Mouse (Mus musculus): ENCODE data around the gene Apba3. TPM values are rescaled to one million over a fixed set of nuclear protein-coding genes. Genes with fewer than 3 reads are reported as not detected.

The Apba3 gene
- polyA plus RNA-seq, 1 experiment: 32.8 TPM

DNA sequence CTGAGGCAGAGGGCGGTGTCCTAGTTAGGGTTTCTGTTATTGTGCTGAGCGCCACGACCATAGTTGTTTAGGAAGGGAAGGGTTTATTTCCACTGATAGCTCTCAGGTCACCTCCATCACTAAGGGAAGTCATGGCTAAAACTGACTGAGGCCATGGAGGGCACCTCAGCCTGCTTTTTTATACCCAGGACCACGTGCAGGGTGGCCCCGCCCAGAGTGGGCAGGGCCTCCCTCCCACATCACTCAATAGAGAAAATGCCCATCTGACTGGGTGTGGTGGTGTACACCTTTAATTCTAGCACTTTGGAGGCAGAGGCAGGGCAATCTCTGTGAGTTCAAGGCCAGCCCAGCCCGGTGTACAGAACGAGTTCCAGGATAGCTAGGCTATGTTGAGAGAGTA is 47.4 kb downstream of the Apba3 start:
- TF ChIP-seq CTCF (IDR thresholded peaks at IDR 0.05; ENCODE audit: control insufficient read depth, insufficient read depth, low read length): no peak
- TF ChIP-seq POLR2A (IDR thresholded peaks at IDR 0.05; ENCODE audit: borderline replicate concordance, control insufficient read depth, low read depth, low read length): no peak
- no peaks in the 10 kb centered on the region; the same call in 1 of the 2 replicates for H3K4me1 ChIP-seq (ENCODE audit: control insufficient read depth, insufficient read depth, low read length)
- H3K4me3 ChIP-seq (replicated peaks; ENCODE audit: control insufficient read depth, low read depth, low read length): no peak overlapping the region
- WGBS: 77% methylated on average over 7 of the region's 7 CpGs
- no peak overlapping the region for H3K27ac ChIP-seq (ENCODE audit: control insufficient read depth, insufficient read depth, low read depth, low read length, poor library complexity)

DNA sequence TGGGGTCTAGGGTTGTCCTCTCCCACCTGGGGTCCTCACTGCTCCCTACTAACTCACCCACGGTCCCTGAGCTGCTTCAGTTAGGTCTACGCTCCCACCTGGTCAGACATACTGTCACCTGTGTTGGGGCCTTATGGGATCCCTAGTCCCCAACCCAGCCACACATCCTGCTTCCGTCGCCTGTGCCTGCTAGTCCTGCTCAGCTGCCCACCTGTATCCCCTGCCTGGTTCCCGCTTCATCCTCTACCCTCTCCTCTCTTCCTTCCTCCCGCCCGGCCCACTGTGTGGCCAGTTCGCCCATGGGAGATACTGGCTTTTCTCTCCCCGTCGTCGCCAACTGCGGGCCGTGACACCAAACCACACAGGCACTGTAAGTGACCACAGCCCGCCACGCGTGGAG is 48.8 kb downstream of the Apba3 start:
- TF ChIP-seq POLR2A (IDR thresholded peaks at IDR 0.05; ENCODE audit: borderline replicate concordance, control insufficient read depth, low read depth, low read length) (no peak), CTCF (IDR thresholded peaks at IDR 0.05; ENCODE audit: control insufficient read depth, insufficient read depth, low read length) (no peak)
- no peak overlapping the region for H3K27ac ChIP-seq (ENCODE audit: control insufficient read depth, insufficient read depth, low read depth, low read length, poor library complexity)
- H3K4me1 ChIP-seq (ENCODE audit: control insufficient read depth, insufficient read depth, low read length): no peaks in the 10 kb centered on the region; the same call in 1 of the 2 replicates
- 77% methylated on average over 16 of the region's 16 CpGs for WGBS
- H3K4me3 ChIP-seq (replicated peaks; ENCODE audit: control insufficient read depth, low read depth, low read length): no peak overlapping the region

- 68% methylated on average over 16 of the region's 16 CpGs for WGBS
- H3K4me1 ChIP-seq (ENCODE audit: control insufficient read depth, insufficient read depth, low read length): no peaks in the 10 kb centered on the region; the same call in 1 of the 2 replicates
- H3K4me3 ChIP-seq (replicated peaks; ENCODE audit: control insufficient read depth, low read depth, low read length): no peak overlapping the region
- TF ChIP-seq POLR2A (IDR thresholded peaks at IDR 0.05; ENCODE audit: borderline replicate concordance, control insufficient read depth, low read depth, low read length) (no peak), CTCF (IDR thresholded peaks at IDR 0.05; ENCODE audit: control insufficient read depth, insufficient read depth, low read length) (peak; percentile 58)
- H3K27ac ChIP-seq (ENCODE audit: control insufficient read depth, insufficient read depth, low read depth, low read length, poor library complexity): no peak overlapping the region
Measured at GRCm38 (mm10) chr10:81316338-81317060, 49.7 kb downstream of the Apba3 start.

DNA sequence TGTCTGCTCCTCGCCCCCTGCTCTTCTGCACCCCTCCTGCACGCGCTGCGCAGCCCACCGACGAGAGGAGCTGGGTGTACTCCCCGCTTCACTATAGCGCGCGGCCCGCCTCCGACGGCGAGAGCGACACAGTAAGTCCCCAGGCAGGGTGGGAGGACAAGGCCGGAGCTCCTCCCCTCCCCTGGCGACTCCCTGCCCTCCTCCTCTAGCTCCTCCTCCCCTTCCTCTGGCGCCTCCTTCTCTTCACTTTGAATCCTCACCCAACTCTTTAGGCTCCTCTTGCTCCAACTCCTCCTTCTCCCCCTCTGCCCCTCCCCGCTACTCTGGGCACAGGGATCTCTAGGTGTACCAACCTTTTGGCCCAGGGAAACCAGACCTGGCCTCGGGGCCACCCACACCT is 50.5 kb downstream of the Apba3 start:
- Histone ChIP-seq H3K27ac (ENCODE audit: control insufficient read depth, insufficient read depth, low read depth, low read length, poor library complexity) (no peak overlapping the region), H3K4me1 (ENCODE audit: control insufficient read depth, insufficient read depth, low read length) (peaks cover 1% of the 10 kb centered on the region; the same call in 1 of the 2 replicates)

GRCm38 (mm10) chr10:81318589-81319329 is 52.0 kb downstream of the Apba3 start:
- 78% methylated on average over 13 of the region's 13 CpGs for WGBS
- Histone ChIP-seq H3K27ac (ENCODE audit: control insufficient read depth, insufficient read depth, low read depth, low read length, poor library complexity) (no peak overlapping the region), H3K4me1 (ENCODE audit: control insufficient read depth, insufficient read depth, low read length) (peaks cover 1% of the 10 kb centered on the region; the same call in 1 of the 2 replicates), H3K4me3 (replicated peaks; ENCODE audit: control insufficient read depth, low read depth, low read length) (no peak overlapping the region)
- no peak for TF ChIP-seq POLR2A (IDR thresholded peaks at IDR 0.05; ENCODE audit: borderline replicate concordance, control insufficient read depth, low read depth, low read length)
- no peak for TF ChIP-seq CTCF (IDR thresholded peaks at IDR 0.05; ENCODE audit: control insufficient read depth, insufficient read depth, low read length)

More for the DNA sequence above, 50.5 kb downstream of the Apba3 start:
- H3K4me3 ChIP-seq (replicated peaks; ENCODE audit: control insufficient read depth, low read depth, low read length): no peak overlapping the region
- TF ChIP-seq CTCF (IDR thresholded peaks at IDR 0.05; ENCODE audit: control insufficient read depth, insufficient read depth, low read length): no peak
- TF ChIP-seq POLR2A (IDR thresholded peaks at IDR 0.05; ENCODE audit: borderline replicate concordance, control insufficient read depth, low read depth, low read length): no peak
- 47% methylated on average over 20 of the region's 20 CpGs for WGBS

DNA sequence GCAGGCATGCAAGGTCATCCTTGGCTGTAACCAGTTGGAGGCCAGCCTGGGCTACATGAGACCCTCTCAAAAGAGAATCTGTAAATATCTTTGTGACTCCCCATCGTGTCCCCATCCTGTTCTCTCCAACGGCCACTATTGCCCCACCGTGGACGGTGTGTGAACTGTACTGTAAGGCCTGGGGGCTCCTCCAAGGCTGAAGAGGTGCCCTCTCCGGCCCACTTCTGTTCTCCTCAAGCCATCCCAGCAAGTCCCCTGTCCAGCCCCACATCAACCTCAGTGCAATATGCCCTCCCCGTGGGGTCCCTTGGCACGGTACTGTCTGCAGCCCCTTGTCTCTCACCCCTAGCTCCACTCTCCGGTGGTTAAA is 52.6 kb downstream of the Apba3 start:
- H3K27ac ChIP-seq (ENCODE audit: control insufficient read depth, insufficient read depth, low read depth, low read length, poor library complexity): 0 out of 2 replicates have a peak overlapping the region, but pooled peaks have one; percentile 15
- H3K4me1 ChIP-seq (ENCODE audit: control insufficient read depth, insufficient read depth, low read length): peaks cover 1% of the 10 kb centered on the region; the same call in 1 of the 2 replicates
- H3K4me3 ChIP-seq (replicated peaks; ENCODE audit: control insufficient read depth, low read depth, low read length): no peak overlapping the region
- WGBS: 31% methylated on average over 8 of the region's 8 CpGs
- TF ChIP-seq POLR2A (IDR thresholded peaks at IDR 0.05; ENCODE audit: borderline replicate concordance, control insufficient read depth, low read depth, low read length) (no peak), CTCF (IDR thresholded peaks at IDR 0.05; ENCODE audit: control insufficient read depth, insufficient read depth, low read length) (no peak)

DNA sequence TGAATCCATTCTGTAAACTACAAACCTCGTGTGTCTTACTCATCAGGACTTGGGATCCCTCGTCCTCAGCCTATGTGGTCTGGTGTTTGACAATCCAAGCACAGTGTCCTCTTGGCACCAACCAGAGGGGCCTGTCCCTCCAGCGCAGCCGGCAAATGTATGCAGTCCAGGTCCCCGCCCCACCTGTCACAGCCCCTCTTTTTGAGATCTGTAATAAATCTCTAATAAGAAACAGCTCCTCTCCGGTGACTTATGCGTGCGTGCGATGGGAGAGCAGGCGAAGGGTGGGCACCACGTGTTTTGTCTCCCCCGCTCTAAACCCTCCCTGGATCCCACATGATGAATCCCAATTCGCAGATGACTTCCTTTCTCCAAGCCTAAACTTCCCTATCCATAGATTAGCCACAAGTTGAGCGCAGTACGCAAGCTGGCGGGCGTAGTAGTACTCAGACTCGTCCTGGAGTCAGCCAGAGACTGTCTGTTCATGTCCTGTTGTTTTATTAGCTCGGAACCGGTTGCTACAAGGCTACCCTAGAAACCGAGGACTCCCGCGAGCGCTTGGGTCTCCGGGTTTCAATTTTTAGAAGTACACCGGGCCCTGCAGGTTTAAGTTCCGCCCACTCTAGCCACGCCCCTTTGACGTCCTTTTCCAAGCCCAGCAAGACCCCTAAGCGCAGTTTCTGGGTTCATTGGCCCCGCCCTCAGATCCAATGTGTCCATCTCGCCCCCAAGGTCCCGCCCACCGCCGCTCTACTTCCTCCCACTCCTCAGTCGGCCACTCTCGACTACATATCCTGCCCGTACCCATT is 53.2 kb downstream of the Apba3 start:
- Histone ChIP-seq H3K27ac (ENCODE audit: control insufficient read depth, insufficient read depth, low read depth, low read length, poor library complexity) (peak overlapping the region; percentile 89), H3K4me3 (replicated peaks; ENCODE audit: control insufficient read depth, low read depth, low read length) (peak overlapping the region; percentile 81), H3K4me1 (ENCODE audit: control insufficient read depth, insufficient read depth, low read length) (peaks cover 1% of the 10 kb centered on the region; the same call in 1 of the 2 replicates)
- no peak for TF ChIP-seq CTCF (IDR thresholded peaks at IDR 0.05; ENCODE audit: control insufficient read depth, insufficient read depth, low read length)
- no peak for TF ChIP-seq POLR2A (IDR thresholded peaks at IDR 0.05; ENCODE audit: borderline replicate concordance, control insufficient read depth, low read depth, low read length)
- WGBS: under 1% methylated on average over 38 of the region's 38 CpGs
